Mouse (Mus musculus): ENCODE measurements at regions not wholly inside any gene's neighbourhood (a gene's known extent, or its start where the extent isn't known, plus 50 kb on each side); places are given as distances from the start of the nearest gene placed in this dataset.
A peak's percentile ranks its signal among the peaks of the same experiment; 100 is the strongest.

- no peak for DNase-seq (ENCODE audit: low spot score)
These were observed 292.2 kb upstream of the Large1 start for GRCm38 (mm10) chr8:73645582-73645981.

DNA sequence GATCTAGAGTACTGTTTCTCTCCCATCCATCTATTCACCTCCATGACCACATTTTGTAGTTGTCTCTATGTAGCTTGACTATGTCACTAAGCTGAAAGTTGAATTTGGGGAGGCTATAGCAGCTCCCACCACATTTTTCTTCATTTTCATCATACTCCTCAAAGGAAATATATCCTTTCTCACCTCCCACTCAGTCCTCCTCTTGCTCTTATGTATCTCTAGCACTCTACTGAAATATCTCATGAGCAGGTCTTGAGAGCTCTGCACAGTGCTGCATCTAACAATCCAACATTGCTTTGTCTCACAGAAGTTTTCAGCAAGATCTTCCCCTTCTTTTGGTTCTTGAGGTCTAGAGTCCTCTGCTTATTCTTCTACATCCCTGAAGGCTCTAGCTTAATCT is 273.5 kb upstream of the Large1 start:
- peak; percentile 23 for DNase-seq (ENCODE audit: low spot score)

- DNase-seq (ENCODE audit: low spot score), result no peak
These were observed 265.6 kb upstream of the Large1 start for GRCm38 (mm10) chr8:73618946-73619345.

GRCm38 (mm10) chr8:73614631-73615030 is 261.3 kb upstream of the Large1 start:
- DNase-seq (ENCODE audit: low spot score), result peak; percentile 42

DNA sequence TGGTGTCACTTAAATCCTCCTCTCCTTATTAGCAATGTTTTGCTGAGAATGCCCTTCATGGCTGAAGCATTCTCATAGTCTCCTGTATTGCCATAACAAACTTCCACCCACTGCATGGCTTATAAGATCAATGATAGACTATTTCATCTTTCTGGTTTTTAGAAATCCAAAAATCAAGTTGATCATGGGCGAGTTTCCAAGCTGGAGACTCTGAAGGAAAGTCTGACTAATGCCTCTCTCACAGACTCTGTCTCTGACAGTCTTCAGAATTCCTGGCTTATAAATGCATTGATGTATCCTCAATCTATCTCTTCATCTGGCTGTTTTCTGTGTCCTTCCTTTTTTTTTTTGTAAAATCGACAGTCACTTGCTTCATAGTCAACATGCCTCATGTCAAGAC is 260.8 kb upstream of the Large1 start:
- no peak for DNase-seq (ENCODE audit: low spot score)

- peak; percentile 70 for DNase-seq (ENCODE audit: low spot score)
These were observed 258.2 kb upstream of the Large1 start for GRCm38 (mm10) chr8:73611583-73611982.

DNA sequence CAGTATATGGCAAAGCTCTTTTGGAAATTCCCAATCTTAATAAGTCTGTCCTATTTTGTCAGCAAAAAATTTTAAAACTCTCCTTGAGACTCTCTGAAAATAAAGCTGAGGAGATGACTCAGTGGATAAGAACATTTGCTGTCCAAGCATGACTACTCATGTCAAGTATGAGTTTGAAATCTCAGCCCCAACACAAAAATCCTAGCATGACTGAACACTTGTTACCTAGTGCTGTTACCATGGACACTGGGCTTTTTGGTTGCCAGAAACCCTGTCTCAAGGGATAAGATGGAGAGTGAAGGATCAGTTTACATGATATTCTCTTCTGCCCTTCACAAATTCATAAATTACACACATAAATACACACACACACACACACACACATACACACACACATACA is 217.3 kb upstream of the Large1 start:
- no peak for DNase-seq (ENCODE audit: low spot score)

GRCm38 (mm10) chr8:73569963-73570362 is 216.6 kb upstream of the Large1 start:
- no peak for DNase-seq (ENCODE audit: low spot score)
